Mouse (Mus musculus): ENCODE measurements around the gene Mettl24. TPM values are rescaled to one million over a fixed set of nuclear protein-coding genes. Genes with fewer than 3 reads are reported as not detected.
A peak's percentile ranks its signal among the peaks of the same experiment; 100 is the strongest.

The Mettl24 gene
- polyA plus RNA-seq, 1 experiment from 2014 or later: 17.1 TPM

DNA sequence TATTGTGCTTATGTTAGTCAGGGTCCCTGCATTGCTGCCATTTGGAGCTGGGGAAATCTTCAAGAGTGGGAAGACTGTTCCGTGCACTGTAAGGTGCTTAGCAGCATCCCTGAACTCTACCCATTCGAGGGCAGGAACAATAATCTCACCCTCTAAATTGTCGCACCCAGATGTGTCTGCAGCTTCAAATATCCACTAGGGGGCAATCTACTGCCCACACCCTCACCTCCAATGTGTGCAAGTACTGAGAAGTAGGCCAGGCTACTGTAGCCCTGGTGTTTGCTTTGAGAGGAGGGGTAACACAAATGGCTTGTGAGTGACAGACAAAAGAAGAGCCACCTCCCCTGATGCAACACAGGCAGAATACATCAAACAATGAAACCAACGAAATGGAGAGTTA lies 130.5 kb downstream of the Mettl24 start:
- Histone ChIP-seq H3K4me1 (ENCODE audit: insufficient read depth, low read depth, low read length) (no peaks in the 10 kb centered on the region), H3K9me3 (ENCODE audit: low read length) (no peaks in the 10 kb centered on the region), H3K9ac (replicated peaks; ENCODE audit: low read depth) (no peak overlapping the region), H3K27me3 (replicated peaks; ENCODE audit: insufficient read depth, low read length) (no peaks in the 10 kb centered on the region), H3K27ac (ENCODE audit: low read length) (no peak overlapping the region), H3K4me2 (replicated peaks; ENCODE audit: low read depth, low read length) (no peak overlapping the region), H3K36me3 (ENCODE audit: insufficient read depth, low read length) (no peaks in the 10 kb centered on the region), H3K4me3 (ENCODE audit: low read depth, low read length) (no peak overlapping the region)
- TF ChIP-seq EP300 (IDR thresholded peaks at IDR 0.05): no peak
- TF ChIP-seq CTCF (IDR thresholded peaks at IDR 0.05): peak; percentile 57
- 74% methylated on average over 4 of the region's 4 CpGs for WGBS
- DNase-seq (ENCODE audit: low spot score) (peak; percentile 9), ATAC-seq (no peak)

- TF ChIP-seq EP300 (IDR thresholded peaks at IDR 0.05): no peak
- no peak for TF ChIP-seq CTCF (IDR thresholded peaks at IDR 0.05)
- Histone ChIP-seq H3K4me1 (ENCODE audit: insufficient read depth, low read depth, low read length) (no peaks in the 10 kb centered on the region), H3K4me3 (ENCODE audit: low read depth, low read length) (no peak overlapping the region), H3K27ac (ENCODE audit: low read length) (no peak overlapping the region), H3K9me3 (ENCODE audit: low read length) (no peaks in the 10 kb centered on the region), H3K9ac (replicated peaks; ENCODE audit: low read depth) (no peak overlapping the region), H3K4me2 (replicated peaks; ENCODE audit: low read depth, low read length) (no peak overlapping the region), H3K36me3 (ENCODE audit: insufficient read depth, low read length) (no peaks in the 10 kb centered on the region), H3K27me3 (replicated peaks; ENCODE audit: insufficient read depth, low read length) (no peaks in the 10 kb centered on the region)
- no peak for DNase-seq (ENCODE audit: low spot score)
- no peak for ATAC-seq
- WGBS: 46% methylated on average over 6 of the region's 6 CpGs
These were observed 133.4 kb downstream of the Mettl24 start for GRCm38 (mm10) chr10:40816471-40816870.

GRCm38 (mm10) chr10:40825952-40826351 lies 142.9 kb downstream of the Mettl24 start:
- 51% methylated on average over 6 of the region's 6 CpGs for WGBS
- no peaks in the 10 kb centered on the region for H3K9me3 ChIP-seq (ENCODE audit: low read length)
- no peak for DNase-seq (ENCODE audit: low spot score)
- ATAC-seq: no peak
- no peaks in the 10 kb centered on the region for H3K27me3 ChIP-seq (replicated peaks; ENCODE audit: insufficient read depth, low read length)
- no peak overlapping the region for H3K27ac ChIP-seq (ENCODE audit: low read length)
- TF ChIP-seq CTCF (IDR thresholded peaks at IDR 0.05): no peak
- no peak for TF ChIP-seq EP300 (IDR thresholded peaks at IDR 0.05)
- H3K4me3 ChIP-seq (ENCODE audit: low read depth, low read length): no peak overlapping the region
- no peak overlapping the region for H3K4me2 ChIP-seq (replicated peaks; ENCODE audit: low read depth, low read length)
- no peak overlapping the region for H3K9ac ChIP-seq (replicated peaks; ENCODE audit: low read depth)
- no peaks in the 10 kb centered on the region for H3K4me1 ChIP-seq (ENCODE audit: insufficient read depth, low read depth, low read length)
- H3K36me3 ChIP-seq (ENCODE audit: insufficient read depth, low read length): 0 out of 2 replicates have a peak, but pooled peaks cover 7% of the 10 kb centered on the region

GRCm38 (mm10) chr10:40827706-40828105 lies 144.6 kb downstream of the Mettl24 start:
- H3K4me2 ChIP-seq (replicated peaks; ENCODE audit: low read depth, low read length): no peak overlapping the region
- ATAC-seq: no peak

DNA sequence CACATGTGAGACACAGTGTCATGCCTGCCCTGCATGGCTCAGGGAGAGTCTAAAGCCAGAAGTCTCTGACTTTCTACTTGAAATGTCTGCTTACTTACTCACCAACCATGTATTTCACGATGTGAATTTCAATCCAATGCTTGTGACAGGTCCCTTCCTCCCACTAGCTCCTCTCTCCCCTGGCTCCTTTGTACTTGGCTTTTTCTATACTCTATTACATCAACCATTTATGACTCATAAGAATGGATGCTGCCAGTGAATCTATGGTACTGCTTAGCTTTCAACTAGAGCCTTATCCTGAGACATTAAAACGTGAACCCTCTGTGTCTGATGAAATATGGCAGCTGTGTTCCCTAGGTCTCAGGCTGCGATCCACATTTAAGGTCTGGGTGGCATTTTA lies 147.2 kb downstream of the Mettl24 start:
- H3K4me1 ChIP-seq (ENCODE audit: insufficient read depth, low read depth, low read length): no peaks in the 10 kb centered on the region
- ATAC-seq (no peak), DNase-seq (ENCODE audit: low spot score) (no peak)
- 80% methylated on average over 3 of the region's 3 CpGs for WGBS
- no peak overlapping the region for H3K9ac ChIP-seq (replicated peaks; ENCODE audit: low read depth)
- H3K9me3 ChIP-seq (ENCODE audit: low read length): no peaks in the 10 kb centered on the region
- no peak overlapping the region for H3K27ac ChIP-seq (ENCODE audit: low read length)
- no peaks in the 10 kb centered on the region for H3K27me3 ChIP-seq (replicated peaks; ENCODE audit: insufficient read depth, low read length)
- H3K36me3 ChIP-seq (ENCODE audit: insufficient read depth, low read length): peaks cover 32% of the 10 kb centered on the region
- TF ChIP-seq EP300 (IDR thresholded peaks at IDR 0.05) (no peak), CTCF (IDR thresholded peaks at IDR 0.05) (no peak)
- H3K4me2 ChIP-seq (replicated peaks; ENCODE audit: low read depth, low read length): no peak overlapping the region
- H3K4me3 ChIP-seq (ENCODE audit: low read depth, low read length): no peak overlapping the region

More at GRCm38 (mm10) chr10:40827706-40828105, 144.6 kb downstream of the Mettl24 start:
- Histone ChIP-seq H3K27me3 (replicated peaks; ENCODE audit: insufficient read depth, low read length) (no peaks in the 10 kb centered on the region), H3K27ac (ENCODE audit: low read length) (no peak overlapping the region), H3K4me1 (ENCODE audit: insufficient read depth, low read depth, low read length) (no peaks in the 10 kb centered on the region), H3K4me3 (ENCODE audit: low read depth, low read length) (no peak overlapping the region), H3K36me3 (ENCODE audit: insufficient read depth, low read length) (peaks cover 10% of the 10 kb centered on the region; the same call in 1 of the 2 replicates), H3K9ac (replicated peaks; ENCODE audit: low read depth) (no peak overlapping the region), H3K9me3 (ENCODE audit: low read length) (no peaks in the 10 kb centered on the region)
- DNase-seq (ENCODE audit: low spot score): no peak
- 86% methylated on average over 4 of the region's 4 CpGs for WGBS
- no peak for TF ChIP-seq CTCF (IDR thresholded peaks at IDR 0.05)
- TF ChIP-seq EP300 (IDR thresholded peaks at IDR 0.05): no peak

DNA sequence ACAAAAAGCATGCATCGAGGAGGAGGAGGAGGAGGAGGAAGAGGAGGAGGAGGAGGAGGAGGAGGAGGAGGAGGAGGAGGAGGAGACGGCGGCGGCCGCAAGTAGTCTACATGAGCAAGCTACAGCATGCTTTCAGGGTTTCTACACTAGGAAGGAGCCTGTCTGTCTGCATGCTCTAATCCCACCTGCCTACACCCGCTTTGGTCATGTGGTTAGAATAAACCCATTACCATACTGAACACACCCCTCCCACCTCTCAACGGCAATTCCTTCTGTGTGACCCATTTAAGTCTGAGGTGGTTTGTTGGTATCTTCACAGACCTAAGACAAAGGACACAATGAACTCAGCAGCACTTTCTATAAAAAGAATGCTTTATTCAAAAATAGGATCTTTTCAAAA lies 148.2 kb downstream of the Mettl24 start:
- H3K4me3 ChIP-seq (ENCODE audit: low read depth, low read length): no peak overlapping the region
- H3K4me2 ChIP-seq (replicated peaks; ENCODE audit: low read depth, low read length): no peak overlapping the region
- H3K27ac ChIP-seq (ENCODE audit: low read length): no peak overlapping the region
- no peaks in the 10 kb centered on the region for H3K4me1 ChIP-seq (ENCODE audit: insufficient read depth, low read depth, low read length)
- H3K9me3 ChIP-seq (ENCODE audit: low read length): no peaks in the 10 kb centered on the region
- DNase-seq (ENCODE audit: low spot score) (no peak), ATAC-seq (no peak)
- TF ChIP-seq EP300 (IDR thresholded peaks at IDR 0.05) (no peak), CTCF (IDR thresholded peaks at IDR 0.05) (no peak)
- no peak overlapping the region for H3K9ac ChIP-seq (replicated peaks; ENCODE audit: low read depth)
- no peaks in the 10 kb centered on the region for H3K27me3 ChIP-seq (replicated peaks; ENCODE audit: insufficient read depth, low read length)
- WGBS: 93% methylated on average over 6 of the region's 7 CpGs
- H3K36me3 ChIP-seq (ENCODE audit: insufficient read depth, low read length): peaks cover 36% of the 10 kb centered on the region

GRCm38 (mm10) chr10:40840086-40840485 lies 157.0 kb downstream of the Mettl24 start:
- peaks cover 31% of the 10 kb centered on the region for H3K36me3 ChIP-seq (ENCODE audit: insufficient read depth, low read length)
- WGBS: 87% methylated on average over 5 of the region's 5 CpGs

More at GRCm38 (mm10) chr10:40840086-40840485, 157.0 kb downstream of the Mettl24 start:
- ATAC-seq (no peak), DNase-seq (ENCODE audit: low spot score) (no peak)
- H3K9ac ChIP-seq (replicated peaks; ENCODE audit: low read depth): no peak overlapping the region
- no peaks in the 10 kb centered on the region for H3K27me3 ChIP-seq (replicated peaks; ENCODE audit: insufficient read depth, low read length)
- H3K4me3 ChIP-seq (ENCODE audit: low read depth, low read length): no peak overlapping the region
- no peaks in the 10 kb centered on the region for H3K4me1 ChIP-seq (ENCODE audit: insufficient read depth, low read depth, low read length)
- no peak overlapping the region for H3K27ac ChIP-seq (ENCODE audit: low read length)
- H3K9me3 ChIP-seq (ENCODE audit: low read length): no peaks in the 10 kb centered on the region
- no peak overlapping the region for H3K4me2 ChIP-seq (replicated peaks; ENCODE audit: low read depth, low read length)
- TF ChIP-seq CTCF (IDR thresholded peaks at IDR 0.05) (no peak), EP300 (IDR thresholded peaks at IDR 0.05) (no peak)
